Mouse (Mus musculus): ENCODE data around the gene Zar1. TPM values are rescaled to one million over a fixed set of nuclear protein-coding genes. Genes with fewer than 3 reads are reported as not detected.
A peak's percentile ranks its signal among the peaks of the same experiment; 100 is the strongest.
"Not testable (repeated sequence)": the region's sequence is repeated elsewhere in the genome, so short reads cannot be mapped to it uniquely, and the experiment has no call there.

Zar1 gene
- polyA plus RNA-seq, 1 experiment from 2014 or later = 3.5 TPM

DNA sequence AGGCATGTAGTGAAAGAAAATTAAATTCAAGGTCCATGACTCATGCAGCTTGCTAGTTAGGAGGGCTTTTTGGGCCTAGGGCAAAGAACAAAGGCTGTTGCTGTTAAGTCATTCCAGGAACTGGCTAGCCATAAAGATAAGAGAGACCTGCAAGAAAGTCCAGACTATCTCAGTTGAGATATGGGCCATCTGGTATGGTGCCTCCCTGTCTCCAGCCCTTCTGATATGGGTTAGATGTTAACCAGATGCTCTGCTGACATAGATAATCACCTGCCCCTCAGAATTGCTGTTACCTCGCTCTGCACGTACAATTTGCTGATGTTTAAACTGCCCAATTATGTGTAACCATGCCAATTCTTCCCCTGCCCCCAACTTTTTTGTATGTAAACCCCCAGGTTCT, 17.9 kb downstream of the Zar1 start:
- not testable (repeated sequence) for H3K9me3 ChIP-seq; ATAC-seq (ENCODE audit: low FRiP score, low read depth); H3K4me1 ChIP-seq; H3K4me3 ChIP-seq; H3K27me3 ChIP-seq (replicated peaks); H3K36me3 ChIP-seq; H3K4me2 ChIP-seq (replicated peaks); H3K27ac ChIP-seq; H3K9ac ChIP-seq
- WGBS = 97% methylated on average over 2 of the region's 2 CpGs

DNA sequence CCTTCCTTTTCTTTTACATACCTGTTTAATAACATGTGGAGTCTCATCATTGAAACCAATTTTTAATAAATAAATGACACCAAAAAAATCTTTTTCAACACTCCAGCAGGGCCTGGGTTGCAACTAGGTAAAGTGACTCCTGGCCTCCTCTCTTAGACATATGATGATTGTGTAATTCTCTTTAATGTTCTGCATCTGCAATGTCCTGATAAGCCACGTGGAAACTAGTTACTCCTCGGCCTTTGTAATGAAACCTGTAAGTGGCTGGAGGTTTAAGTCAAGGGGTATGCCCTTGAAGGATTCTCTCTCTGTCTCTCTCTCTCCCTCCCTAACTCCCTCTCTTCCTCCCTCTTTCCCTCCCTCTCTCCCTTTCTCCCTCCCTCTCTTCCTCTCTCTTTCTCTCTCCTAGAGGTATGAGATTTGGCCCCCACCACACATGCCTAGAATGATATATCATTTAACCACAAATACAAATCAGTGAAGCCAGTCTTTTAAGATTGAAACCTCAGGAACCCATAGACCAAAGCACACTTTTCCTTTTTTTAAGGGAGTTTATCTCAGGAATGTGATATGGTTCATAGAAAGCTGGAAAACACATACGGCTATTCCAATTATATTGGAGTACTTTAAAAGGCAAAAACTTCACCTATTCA, 20.0 kb downstream of the Zar1 start:
- ATAC-seq (ENCODE audit: low FRiP score, low read depth) = no peak
- H3K9me3 ChIP-seq = no peaks in the 10 kb centered on the region
- 78% methylated on average over 3 of the region's 3 CpGs for WGBS
- no peak overlapping the region for H3K4me3 ChIP-seq
- peaks cover 8% of the 10 kb centered on the region; the same call in 1 of the 2 replicates for H3K4me1 ChIP-seq
- no peak overlapping the region for H3K4me2 ChIP-seq (replicated peaks)
- no peaks in the 10 kb centered on the region for H3K27me3 ChIP-seq (replicated peaks)
- no peak overlapping the region for H3K27ac ChIP-seq
- no peak overlapping the region for H3K9ac ChIP-seq
- no peaks in the 10 kb centered on the region for H3K36me3 ChIP-seq

DNA sequence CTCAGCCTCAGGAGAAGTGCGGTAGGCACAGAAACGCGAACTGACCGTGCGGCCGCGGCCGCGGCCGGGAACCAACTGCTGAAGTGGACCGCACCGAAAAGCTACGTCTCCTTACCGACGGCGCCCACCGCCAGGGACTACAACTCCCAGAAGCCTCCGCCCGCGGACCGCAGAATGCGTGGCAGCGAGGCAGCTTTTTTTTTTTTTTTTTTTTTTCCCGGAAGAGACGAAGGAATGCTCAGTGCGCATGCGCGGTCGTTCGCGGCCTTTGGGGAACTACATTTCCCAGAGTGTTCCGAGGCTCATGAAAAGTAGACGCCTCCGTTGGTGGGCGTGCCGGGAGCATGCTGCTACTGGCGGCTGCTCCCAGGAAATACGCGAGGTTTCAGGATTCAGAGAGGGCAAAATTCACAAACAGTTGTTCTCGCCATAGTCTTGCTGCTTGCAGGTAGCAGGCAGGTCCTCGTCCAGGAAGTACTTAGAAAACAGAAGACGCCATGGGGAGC, 21.5 kb downstream of the Zar1 start, which contains the start of gene Nfxl1:
Gene Nfxl1 (minus strand): TSS at position 141 of the 506 bp plus-strand sequence.
- peak within 1 kb of the TSS; percentile 72 for H3K4me2 ChIP-seq (replicated peaks)
- peak; percentile 95 for ATAC-seq (ENCODE audit: low FRiP score, low read depth)
- H3K27me3 ChIP-seq (replicated peaks) = no peaks in the 10 kb centered on the region
- H3K9ac ChIP-seq = peak within 1 kb of the TSS; percentile 77
- WGBS = under 1% methylated on average over 42 of the region's 42 CpGs
- peaks cover 5% of the 10 kb centered on the region for H3K36me3 ChIP-seq
- H3K4me1 ChIP-seq = peaks cover 8% of the 10 kb centered on the region; the same call in 1 of the 2 replicates
- H3K4me3 ChIP-seq = peak within 1 kb of the TSS; percentile 69
- H3K27ac ChIP-seq = peak within 1 kb of the TSS; percentile 21; the same call in 1 of the 2 replicates
- no peaks in the 10 kb centered on the region for H3K9me3 ChIP-seq

DNA sequence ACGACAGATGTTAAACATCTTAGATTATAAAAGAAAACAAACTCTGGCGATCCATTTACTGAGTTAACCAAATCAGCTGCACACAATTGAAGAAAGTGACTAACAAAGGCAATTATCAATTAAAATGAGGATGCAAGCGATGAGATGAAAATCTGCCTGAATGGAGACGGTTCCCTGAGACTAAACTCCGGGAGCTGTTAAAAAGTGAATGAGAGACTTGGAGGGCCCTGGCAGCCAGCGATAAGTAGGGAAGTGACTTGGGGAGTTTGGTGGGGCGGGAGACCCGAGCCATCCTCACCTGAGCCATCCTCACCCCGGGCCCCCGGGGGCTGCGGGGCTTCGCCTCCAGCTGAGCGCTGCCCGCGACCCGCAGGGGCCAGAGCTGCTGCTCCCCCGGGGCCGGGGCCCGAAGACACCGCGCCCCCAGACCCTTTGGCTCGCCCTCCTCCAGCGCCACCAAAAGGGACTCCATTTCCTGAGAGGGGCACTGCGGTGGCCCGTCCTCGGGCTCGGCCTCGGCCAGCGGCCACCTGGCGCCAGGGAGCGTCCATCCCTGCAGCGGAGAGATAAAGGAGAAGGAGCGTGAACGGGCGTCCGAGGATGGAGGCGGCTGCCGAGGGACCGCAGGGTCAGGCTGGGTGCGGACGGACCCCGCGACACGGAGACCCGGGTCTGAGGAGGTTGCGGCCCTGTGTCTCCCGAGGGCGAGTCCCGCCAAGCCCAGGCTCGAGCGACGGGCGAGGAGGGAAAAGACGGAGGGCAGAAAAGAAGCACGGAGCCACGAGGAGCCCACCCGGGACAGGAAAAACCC, 22.1 kb downstream of the Zar1 start:
- WGBS = under 1% methylated on average over 57 of the region's 57 CpGs
- peak overlapping the region; percentile 77 for H3K9ac ChIP-seq
- H3K4me2 ChIP-seq (replicated peaks) = peak overlapping the region; percentile 72
- peaks cover 8% of the 10 kb centered on the region for H3K36me3 ChIP-seq
- no peaks in the 10 kb centered on the region for H3K27me3 ChIP-seq (replicated peaks)
- peak overlapping the region; percentile 69 for H3K4me3 ChIP-seq
- H3K27ac ChIP-seq = peak overlapping the region; percentile 21; the same call in 1 of the 2 replicates
- peaks cover 8% of the 10 kb centered on the region; the same call in 1 of the 2 replicates for H3K4me1 ChIP-seq
- peak; percentile 84 for ATAC-seq (ENCODE audit: low FRiP score, low read depth)
- no peaks in the 10 kb centered on the region for H3K9me3 ChIP-seq

DNA sequence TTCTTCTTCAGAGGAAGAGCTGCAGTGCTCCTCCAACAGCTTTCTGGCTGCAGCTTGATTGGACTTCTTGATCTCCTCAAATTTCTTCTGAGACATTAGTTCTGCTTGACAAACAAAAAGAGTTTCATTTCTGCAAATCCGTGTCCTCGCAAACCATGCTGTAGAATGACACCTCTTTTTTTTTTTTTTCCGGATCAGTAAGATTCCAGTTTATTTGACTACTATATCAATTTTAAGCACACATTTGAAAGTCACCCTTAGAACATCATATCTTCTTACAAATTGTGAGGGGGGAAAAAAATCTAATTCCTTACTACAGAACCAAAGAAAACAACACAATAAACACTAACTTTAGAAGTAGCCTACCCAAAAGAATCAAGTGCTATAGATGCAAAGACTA, 24.8 kb downstream of the Zar1 start:
- ATAC-seq (ENCODE audit: low FRiP score, low read depth) = no peak
- Histone ChIP-seq H3K9me3 (no peaks in the 10 kb centered on the region), H3K36me3 (peaks cover 8% of the 10 kb centered on the region), H3K27ac (no peak overlapping the region), H3K9ac (no peak overlapping the region), H3K4me3 (no peak overlapping the region), H3K4me1 (peaks cover 8% of the 10 kb centered on the region; the same call in 1 of the 2 replicates), H3K4me2 (replicated peaks) (no peak overlapping the region), H3K27me3 (replicated peaks) (no peaks in the 10 kb centered on the region)
- WGBS = 83% methylated on average over 3 of the region's 3 CpGs

DNA sequence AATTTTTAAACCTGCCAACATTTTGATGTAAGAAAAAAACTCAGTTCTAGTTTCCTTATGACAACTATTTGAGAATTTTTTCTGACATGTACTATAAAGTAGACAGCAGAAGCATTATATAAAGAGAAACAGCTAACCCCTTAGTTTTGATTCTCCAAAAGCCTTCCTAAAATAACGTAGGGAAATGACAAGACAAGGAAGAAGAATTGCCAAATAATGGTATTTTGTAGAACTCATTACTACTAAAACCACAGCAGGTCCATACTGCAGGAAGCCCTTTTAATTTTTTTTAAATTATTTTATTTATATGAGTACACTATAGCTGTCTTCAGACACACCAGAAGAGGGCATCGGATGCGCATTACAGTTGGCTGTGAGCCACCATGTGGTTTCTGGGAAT, 29.8 kb downstream of the Zar1 start:
- WGBS = 95% methylated on average over 3 of the region's 3 CpGs
- ATAC-seq (ENCODE audit: low FRiP score, low read depth) = no peak
- peaks cover 12% of the 10 kb centered on the region for H3K36me3 ChIP-seq

DNA sequence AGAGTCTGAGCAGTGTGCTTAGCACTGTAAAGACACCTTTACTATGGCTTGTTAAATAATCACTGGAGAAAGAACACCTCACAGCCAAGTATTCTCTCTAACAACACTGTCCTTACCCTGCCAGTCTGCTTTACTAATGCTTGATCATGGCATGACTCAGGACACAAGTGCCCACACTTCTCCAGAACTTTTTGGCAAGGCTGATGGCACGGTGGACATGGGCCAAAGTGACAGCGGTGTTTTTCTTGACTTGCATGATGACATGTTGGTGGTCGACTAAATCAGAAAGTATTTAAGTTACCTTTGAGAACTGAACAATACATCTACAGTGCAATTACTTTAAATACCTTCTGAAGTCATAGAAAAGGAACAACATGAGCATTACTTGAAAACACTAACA, 52.2 kb downstream of the Zar1 start:
- H3K4me1 ChIP-seq = no peaks in the 10 kb centered on the region
- no peak overlapping the region for H3K9ac ChIP-seq
- H3K36me3 ChIP-seq = peaks cover 32% of the 10 kb centered on the region
- H3K27ac ChIP-seq = no peak overlapping the region
- H3K27me3 ChIP-seq (replicated peaks) = no peaks in the 10 kb centered on the region
- H3K4me2 ChIP-seq (replicated peaks) = no peak overlapping the region
- H3K9me3 ChIP-seq = 0 out of 2 replicates have a peak, but pooled peaks cover 4% of the 10 kb centered on the region
- WGBS = 97% methylated on average over 3 of the region's 3 CpGs
- H3K4me3 ChIP-seq = no peak overlapping the region
- no peak for ATAC-seq (ENCODE audit: low FRiP score, low read depth)

More for the DNA sequence above, 29.8 kb downstream of the Zar1 start:
- H3K9ac ChIP-seq = no peak overlapping the region
- no peaks in the 10 kb centered on the region for H3K9me3 ChIP-seq
- no peak overlapping the region for H3K27ac ChIP-seq
- no peak overlapping the region for H3K4me2 ChIP-seq (replicated peaks)
- no peaks in the 10 kb centered on the region for H3K27me3 ChIP-seq (replicated peaks)
- H3K4me1 ChIP-seq = no peaks in the 10 kb centered on the region
- H3K4me3 ChIP-seq = no peak overlapping the region

Other genes starting within 250 kb of the Zar1 start
- 3.2 and 3.7 TPM in 2 replicates for gene Corin, start 76.8 kb downstream of the Zar1 start, polyA plus RNA-seq (2016; fragmentation: Nextera tagmentation; extraction: Ambion mirVana)
- gene Nfxl1, start 21.6 kb downstream of the Zar1 start, polyA plus RNA-seq (2016; fragmentation: Nextera tagmentation; extraction: Ambion mirVana) = 22.0 and 22.9 TPM in 2 replicates
- gene Gm5868, start 6.3 kb upstream of the Zar1 start, polyA plus RNA-seq (2016; fragmentation: Nextera tagmentation; extraction: Ambion mirVana) = 10.5 and 11.0 TPM in 2 replicates
- not detected in 2 replicates for gene Cnga1, start 63.0 kb upstream of the Zar1 start, polyA plus RNA-seq (2016; fragmentation: Nextera tagmentation; extraction: Ambion mirVana)
- 0.45 and 0.76 TPM in 2 replicates for gene Nipal1, start 66.5 kb upstream of the Zar1 start, polyA plus RNA-seq (2016; fragmentation: Nextera tagmentation; extraction: Ambion mirVana)
- 0.13 TPM in 1 of 2 replicates, not detected in the other for gene Txk, start 171.5 kb upstream of the Zar1 start, polyA plus RNA-seq (2016; fragmentation: Nextera tagmentation; extraction: Ambion mirVana)